In genomic region chr11:98586892-98587563, GRCm38 (mm10) we compare ENCODE assay signal across 8 mouse cellular contexts. TPM values are rescaled to one million over a fixed set of nuclear protein-coding genes. Genes with fewer than 3 reads are reported as not detected.
A peak's percentile ranks its signal among the peaks of the same experiment; 100 is the strongest.
DNase-seq lines count a peak whose midpoint lies in the region; ATAC-seq and TF ChIP-seq lines count a peak whose summit lies in the region.

Gene Ormdl3 (minus strand): TSS chr11:98587368.

- H3K27ac ChIP-seq in forebrain, embryonic 13.5 days = peak within 1 kb of the TSS; percentile 75
- peak within 1 kb of the TSS; percentile 95 for H3K27ac ChIP-seq in liver, postnatal 0 days (ENCODE audit: low read depth)
- H3K27ac ChIP-seq in neural tube, embryonic 14.5 days (ENCODE audit: low read depth, low read length) = peak within 1 kb of the TSS; percentile 69

- TF ChIP-seq EP300 in liver, postnatal 0 days (IDR thresholded peaks at IDR 0.05; ENCODE audit: low read depth) = no peak; the same call in 1 of the 2 replicates

- peak within 1 kb of the TSS; percentile 86 for H3K9ac ChIP-seq in forebrain, embryonic 13.5 days
- H3K9ac ChIP-seq in liver, postnatal 0 days (replicated peaks) = peak within 1 kb of the TSS; percentile 88
- H3K9ac ChIP-seq in neural tube, embryonic 14.5 days (replicated peaks; ENCODE audit: low read depth, low read length) = peak within 1 kb of the TSS; percentile 74

- DNase-seq in c-Kit-positive CD71-positive TER-119-positive erythroid progenitor cells, embryonic 14.5 days (ENCODE audit: low spot score) = peak; percentile 98
- DNase-seq in heart, postnatal 10 days = peak; percentile 99
- DNase-seq in large intestine, adult 2 months (ENCODE audit: low read depth, low spot score) = peak; percentile 94
- peak; percentile 99 for DNase-seq in liver, postnatal 0 days
- DNase-seq in testis, postnatal 10 days (ENCODE audit: low spot score) = peak; percentile 99

- no peaks in the 10 kb centered on the region for H3K9me3 ChIP-seq in E14TG2a.4 (ENCODE audit: low read length)
- no peaks in the 10 kb centered on the region for H3K9me3 ChIP-seq in forebrain, embryonic 13.5 days (replicated peaks)
- no peaks in the 10 kb centered on the region for H3K9me3 ChIP-seq in liver, postnatal 0 days (ENCODE audit: low read length)
- no peaks in the 10 kb centered on the region for H3K9me3 ChIP-seq in neural tube, embryonic 14.5 days (ENCODE audit: control insufficient read depth, low read length)

- H3K36me3 ChIP-seq in E14TG2a.4 (ENCODE audit: insufficient read depth, low read length) = peaks cover 30% of the 10 kb centered on the region
- peaks cover 16% of the 10 kb centered on the region for H3K36me3 ChIP-seq in forebrain, embryonic 13.5 days (ENCODE audit: poor library complexity, severe bottlenecking)
- H3K36me3 ChIP-seq in liver, postnatal 0 days (replicated peaks; ENCODE audit: insufficient read depth, low read length) = peaks cover 5% of the 10 kb centered on the region
- H3K36me3 ChIP-seq in neural tube, embryonic 14.5 days (ENCODE audit: control insufficient read depth, insufficient read depth, low read length) = peaks cover 9% of the 10 kb centered on the region

- ATAC-seq in forebrain, embryonic 13.5 days = peak; percentile 98
- peak; percentile 82 for ATAC-seq in liver, postnatal 0 days
- peak; percentile 96 for ATAC-seq in neural tube, embryonic 14.5 days (ENCODE audit: low read depth)

- peaks cover 73% of the 10 kb centered on the region for H3K4me1 ChIP-seq in E14TG2a.4 (replicated peaks; ENCODE audit: low read depth, low read length)
- H3K4me1 ChIP-seq in forebrain, embryonic 13.5 days = peaks cover 34% of the 10 kb centered on the region
- H3K4me1 ChIP-seq in liver, postnatal 0 days (ENCODE audit: insufficient read depth) = peaks cover 46% of the 10 kb centered on the region
- H3K4me1 ChIP-seq in neural tube, embryonic 14.5 days (ENCODE audit: control insufficient read depth, insufficient read depth, low read length) = peaks cover 17% of the 10 kb centered on the region

- under 1% methylated on average over 49 of the region's 49 CpGs for WGBS in forebrain, embryonic 13.5 days
- under 1% methylated on average over 49 of the region's 49 CpGs for WGBS in large intestine, adult 2 months
- whole genome bisulfite sequencing in liver, postnatal 0 days (ENCODE audit: insufficient replicate concordance) = 1% methylated on average over 47 of the region's 49 CpGs
- whole genome bisulfite sequencing in neural tube, embryonic 14.5 days = under 1% methylated on average over 49 of the region's 49 CpGs

- peaks cover 2% of the 10 kb centered on the region for H3K27me3 ChIP-seq in E14TG2a.4 (ENCODE audit: insufficient read depth, low read length)
- peaks cover 14% of the 10 kb centered on the region for H3K27me3 ChIP-seq in forebrain, embryonic 13.5 days
- H3K27me3 ChIP-seq in liver, postnatal 0 days (ENCODE audit: insufficient read depth, low read length) = no peaks in the 10 kb centered on the region
- H3K27me3 ChIP-seq in neural tube, embryonic 14.5 days (ENCODE audit: control insufficient read depth, insufficient read depth, low read length) = no peaks in the 10 kb centered on the region

- H3K4me3 ChIP-seq in E14TG2a.4 (replicated peaks; ENCODE audit: low read length) = peak within 1 kb of the TSS; percentile 93
- peak within 1 kb of the TSS; percentile 88 for H3K4me3 ChIP-seq in forebrain, embryonic 13.5 days
- H3K4me3 ChIP-seq in liver, postnatal 0 days (ENCODE audit: low read depth, low read length) = peak within 1 kb of the TSS; percentile 94
- peak within 1 kb of the TSS; percentile 82 for H3K4me3 ChIP-seq in neural tube, embryonic 14.5 days (ENCODE audit: low read depth, low read length)

- intact Hi-C loops in heart, postnatal 10 days (cut with DNase I) = no loop called here

- TF ChIP-seq CTCF in E14TG2a.4 (conservative IDR thresholded peaks at IDR 0.05; ENCODE audit: low read length) = no peak
- TF ChIP-seq CTCF in liver, postnatal 0 days (IDR thresholded peaks at IDR 0.05; ENCODE audit: low read depth) = no peak

- peak within 1 kb of the TSS; percentile 93 for H3K4me2 ChIP-seq in forebrain, embryonic 13.5 days
- peak within 1 kb of the TSS; percentile 88 for H3K4me2 ChIP-seq in liver, postnatal 0 days (ENCODE audit: low read depth, low read length)
- peak within 1 kb of the TSS; percentile 65 for H3K4me2 ChIP-seq in neural tube, embryonic 14.5 days (ENCODE audit: low read depth, low read length)

RNA-seq across cellular contexts. Expression of gene Ormdl3, which starts in this region (rescaled TPM):
- 77.3 and 88.0 TPM in 2 replicates for polyA plus RNA-seq in forebrain, embryonic 13.5 days (2015; fragmentation: Nextera tagmentation; extraction: Ambion mirVana)
- total RNA-seq in heart, postnatal 10 days (2021) = 10 to 100 TPM; 46.6 to 48.9 TPM
- polyA plus RNA-seq in large intestine, adult 2 months (2012; rRNA removed) = 45.7 and 70.2 TPM in 2 replicates
- polyA plus RNA-seq in liver, postnatal 0 days (2015; fragmentation: Nextera tagmentation; extraction: Ambion mirVana) = 39.3 and 42.0 TPM in 2 replicates
- polyA plus RNA-seq in neural tube, embryonic 14.5 days (2014; fragmentation: Nextera tagmentation; extraction: Ambion mirVana) = 14.5 and 16.2 TPM in 2 replicates

Comparison
In these comparisons a context has a peak if more than half of its experiments do, and no peak if none do; other contexts are left out.
1. Peak in every context shown above with its lines: DNase-seq, ATAC-seq, H3K4me3 ChIP-seq and H3K27ac ChIP-seq.